Mouse (Mus musculus): ENCODE results near the gene Gnb4. TPM values are rescaled to one million over a fixed set of nuclear protein-coding genes. Genes with fewer than 3 reads are reported as not detected.

The Gnb4 gene
- polyA plus RNA-seq (2017; shearing (Covaris generic)): 10 to 100 TPM; 19.0 to 23.9 (median 22.6) TPM

DNA sequence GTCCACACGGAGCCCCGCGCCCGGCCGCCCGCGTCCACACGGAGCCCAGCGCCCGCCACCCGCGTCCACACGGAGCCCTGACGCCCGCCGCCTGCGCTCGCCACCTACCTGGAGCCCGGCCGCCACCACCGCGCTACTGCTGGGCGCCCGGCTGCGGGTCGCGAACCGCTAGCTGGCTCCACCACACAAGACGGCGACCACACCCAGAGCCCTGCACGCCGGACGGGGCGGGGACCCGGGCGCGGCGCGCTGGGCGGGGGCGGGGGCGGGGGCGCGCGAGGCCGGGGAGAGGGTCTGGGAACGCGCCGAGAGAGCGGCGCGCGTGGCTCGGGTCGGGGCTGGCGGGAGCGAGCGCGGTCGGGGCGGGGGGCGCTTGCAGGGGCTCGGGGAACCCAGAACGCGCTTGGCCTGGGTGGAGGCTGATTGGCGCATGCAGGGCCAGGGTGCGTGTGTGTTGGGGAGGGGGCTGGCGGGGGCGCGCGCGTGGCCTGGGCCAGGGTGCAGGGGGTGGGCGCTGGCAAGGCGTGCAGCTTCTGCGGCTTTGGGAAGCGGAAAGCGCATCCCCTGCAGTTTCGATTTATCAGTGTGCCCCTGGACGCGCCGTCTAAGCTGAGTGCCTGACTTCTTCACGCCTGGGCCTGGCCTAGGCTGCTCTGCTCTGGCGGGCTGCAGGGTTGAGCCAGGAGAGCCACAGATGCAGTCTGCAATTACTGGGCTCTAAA is at the start of gene Gnb4:
Gene Gnb4, minus strand, starts transcription at position 255 of the 722 bp plus-strand sequence.
- peak; percentile 58 for ATAC-seq

DNA sequence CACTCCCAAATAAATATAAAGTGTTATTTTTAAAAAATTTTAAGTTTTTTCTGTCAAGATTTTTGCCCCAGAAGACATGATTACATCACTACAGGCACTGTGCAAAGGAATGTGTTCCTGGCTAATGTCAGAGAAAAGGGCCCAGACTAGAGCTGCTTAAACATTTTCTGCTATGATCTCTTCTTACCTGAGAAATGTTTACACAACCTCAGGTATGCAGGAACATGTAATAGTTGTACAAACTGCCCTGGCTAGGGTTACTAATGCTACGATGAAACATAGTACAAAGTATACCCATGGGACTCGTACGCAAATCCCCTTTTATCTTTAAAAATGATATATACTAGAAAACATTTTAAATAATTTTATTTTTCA is 45.2 kb upstream of the Gnb4 start:
- ATAC-seq: no peak

DNA sequence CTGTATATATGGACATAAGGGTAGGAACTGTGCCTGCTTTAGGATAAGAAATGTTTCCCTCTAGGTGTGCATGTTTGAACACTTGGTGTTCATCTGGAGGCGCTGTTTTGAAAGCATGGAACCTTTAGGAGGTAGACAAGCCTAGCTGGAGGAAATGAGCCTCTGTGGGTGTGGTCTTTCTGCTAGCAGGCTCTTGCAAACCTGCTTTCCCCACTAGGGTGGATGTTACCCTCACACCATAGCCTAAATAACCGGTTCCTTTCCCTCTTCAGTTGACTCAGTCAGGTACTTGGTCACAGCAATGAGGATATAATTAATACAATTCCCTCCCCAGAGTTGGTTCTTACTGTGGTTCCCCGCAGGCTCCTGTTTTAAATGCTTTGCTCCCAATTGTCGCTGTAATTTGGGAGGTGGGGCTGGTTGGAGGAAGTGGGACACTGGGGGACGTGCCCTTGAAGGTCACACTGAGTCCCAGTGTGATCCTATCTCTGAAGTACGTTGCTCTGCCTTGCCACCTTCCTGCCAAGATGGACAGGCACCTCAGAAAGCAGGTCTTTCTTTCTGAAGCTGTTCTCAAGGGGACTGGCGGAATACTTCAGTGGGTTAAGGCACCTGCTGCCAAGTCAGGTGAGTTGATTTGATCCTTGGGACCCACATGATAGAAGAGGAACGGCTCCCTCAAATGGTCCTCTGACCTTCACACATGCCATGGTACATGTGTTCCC is 44.6 kb upstream of the Gnb4 start:
- ATAC-seq: no peak

DNA sequence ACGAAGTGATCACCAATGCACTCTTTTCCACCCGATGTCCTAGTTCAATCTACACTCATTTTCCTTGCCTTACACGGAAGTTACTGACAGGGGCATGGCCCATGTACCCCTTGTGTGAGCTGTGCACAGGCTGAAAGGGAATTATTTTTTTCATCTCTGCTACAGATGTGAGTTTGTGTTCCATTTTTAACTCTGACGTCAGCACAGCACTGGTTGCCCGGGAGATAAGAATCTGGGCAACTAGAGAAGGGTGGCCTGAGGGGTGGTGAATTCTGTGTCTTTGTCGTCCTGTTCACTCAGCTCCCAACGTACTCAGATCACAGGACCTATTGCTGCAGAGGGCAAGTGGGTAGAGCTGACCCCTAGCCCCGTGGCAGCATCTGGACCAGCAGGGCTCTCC is 43.9 kb upstream of the Gnb4 start:
- ATAC-seq: peak; percentile 36

DNA sequence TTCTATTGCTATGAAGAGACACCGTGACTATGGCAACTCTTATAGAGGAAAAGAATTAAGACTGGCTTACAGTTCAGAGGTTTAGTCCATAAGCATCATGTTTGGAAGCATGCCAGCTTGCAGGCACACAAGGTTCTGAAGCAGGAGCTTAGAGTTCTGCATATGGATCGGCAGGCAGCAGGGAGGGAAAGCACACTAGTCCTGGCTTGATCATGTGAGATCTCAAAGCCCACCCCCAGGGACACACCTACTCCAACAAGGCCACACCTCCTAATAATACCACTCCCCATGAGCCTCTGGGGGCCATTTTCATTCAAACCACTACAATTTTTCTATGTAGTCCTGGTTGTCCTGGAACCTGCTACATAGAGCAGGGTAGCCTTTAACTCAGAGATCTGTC is 43.1 kb upstream of the Gnb4 start:
- no peak for ATAC-seq

DNA sequence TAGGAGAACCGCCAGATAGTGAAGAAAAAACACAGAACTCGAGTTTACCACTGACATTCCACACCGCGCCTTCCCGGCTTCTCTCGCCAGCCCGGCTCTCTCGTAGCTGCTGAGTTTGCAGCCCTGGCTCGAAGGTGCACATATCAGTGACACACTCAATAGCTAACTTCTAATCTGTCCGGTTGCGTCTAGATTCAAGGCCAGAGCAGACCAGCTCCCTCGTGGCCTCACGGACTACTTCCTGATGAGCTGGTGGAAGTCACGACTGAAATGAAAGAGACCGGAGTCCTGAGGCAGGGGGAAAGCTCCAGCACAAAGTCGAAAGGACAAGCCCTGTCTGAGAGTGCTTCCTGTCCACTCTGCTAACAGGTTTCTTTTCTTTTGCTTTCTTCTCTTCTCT is 42.4 kb upstream of the Gnb4 start:
- ATAC-seq: no peak

DNA sequence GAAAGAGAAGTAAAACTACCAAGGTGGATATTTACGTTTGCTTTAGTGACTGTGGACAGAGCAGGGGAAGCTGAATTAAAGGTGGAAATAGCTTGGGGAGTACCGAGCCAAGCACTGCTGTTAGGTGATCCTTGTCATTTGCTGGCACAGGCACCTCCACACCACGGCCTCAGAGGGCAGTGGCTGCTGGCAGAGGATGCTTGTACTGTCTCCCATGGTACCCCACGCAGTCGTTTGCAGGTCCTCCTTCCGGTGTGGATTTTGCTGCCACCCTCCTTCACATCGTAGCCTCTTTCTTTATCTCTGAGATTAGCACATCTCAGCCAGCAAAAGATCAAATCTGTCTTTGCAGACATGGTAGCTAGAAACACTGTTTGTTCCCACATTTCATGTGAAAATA is 42.0 kb upstream of the Gnb4 start:
- ATAC-seq: no peak

DNA sequence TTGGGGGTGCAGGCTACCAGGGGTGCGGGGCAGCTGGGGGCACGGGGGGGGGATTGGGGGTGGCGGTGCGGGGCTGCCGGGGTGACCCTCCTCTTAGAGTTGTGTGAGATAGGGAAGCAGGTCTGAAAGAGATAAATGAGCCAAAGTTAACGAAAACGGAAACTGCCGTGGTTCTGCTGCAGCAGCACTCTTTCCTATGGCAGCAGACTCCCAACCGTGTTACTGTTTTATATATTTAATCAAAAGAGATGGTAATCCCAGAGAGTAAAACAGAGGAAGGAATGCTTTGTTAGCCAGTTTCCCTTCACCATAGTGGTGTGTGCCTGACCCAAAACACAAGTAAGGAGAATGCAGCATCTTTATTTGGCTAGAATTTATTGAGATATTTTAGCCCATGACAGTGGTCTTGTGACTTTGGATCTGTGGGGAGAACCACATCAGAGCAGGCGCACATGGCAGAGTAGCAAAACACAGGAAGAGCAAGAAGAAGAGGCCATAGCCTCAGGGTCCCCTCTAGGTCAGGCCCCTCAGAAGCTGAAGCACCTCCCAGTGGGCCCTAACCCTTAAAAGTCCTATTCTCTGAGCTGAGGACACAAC is 40.1 kb upstream of the Gnb4 start:
- no peak for ATAC-seq

DNA sequence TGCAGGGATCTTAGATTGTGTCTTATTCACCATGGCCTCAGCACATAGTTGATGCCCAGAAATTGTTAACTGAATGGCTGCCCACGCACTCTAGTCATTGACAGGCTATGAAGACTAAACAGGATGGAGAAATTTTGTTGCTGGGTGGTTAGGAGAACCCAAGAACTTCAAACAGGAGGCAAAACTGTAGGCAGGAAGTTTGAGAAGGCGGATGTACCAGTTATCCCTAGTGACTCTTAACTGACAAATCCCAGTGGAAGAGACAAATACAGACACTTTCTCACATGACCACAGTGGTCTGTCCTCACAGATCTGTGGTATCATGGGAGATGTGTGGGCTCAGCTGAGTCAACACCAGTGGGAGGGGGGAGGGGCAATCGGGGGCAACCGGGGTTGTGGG is 39.6 kb upstream of the Gnb4 start:
- ATAC-seq: peak; percentile 71

DNA sequence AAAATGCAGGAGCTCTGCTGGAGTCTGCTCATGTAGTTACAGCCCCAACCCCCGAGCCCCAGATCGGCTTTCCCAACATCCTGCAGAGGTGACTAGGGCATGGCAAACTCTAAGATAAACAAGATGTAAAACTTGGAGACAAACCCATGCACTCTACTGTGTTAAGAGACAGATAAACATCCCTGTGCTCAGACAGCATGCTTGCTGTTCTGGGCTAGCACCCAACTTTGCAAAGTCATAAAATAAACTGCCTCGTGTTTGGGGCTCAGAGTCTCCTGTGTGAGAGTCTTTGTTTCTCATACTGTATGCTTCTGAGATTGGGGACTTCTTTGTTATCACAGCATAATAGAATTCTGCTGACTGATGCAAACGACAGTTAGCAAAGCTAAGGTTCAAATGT is 36.4 kb upstream of the Gnb4 start:
- ATAC-seq: no peak

DNA sequence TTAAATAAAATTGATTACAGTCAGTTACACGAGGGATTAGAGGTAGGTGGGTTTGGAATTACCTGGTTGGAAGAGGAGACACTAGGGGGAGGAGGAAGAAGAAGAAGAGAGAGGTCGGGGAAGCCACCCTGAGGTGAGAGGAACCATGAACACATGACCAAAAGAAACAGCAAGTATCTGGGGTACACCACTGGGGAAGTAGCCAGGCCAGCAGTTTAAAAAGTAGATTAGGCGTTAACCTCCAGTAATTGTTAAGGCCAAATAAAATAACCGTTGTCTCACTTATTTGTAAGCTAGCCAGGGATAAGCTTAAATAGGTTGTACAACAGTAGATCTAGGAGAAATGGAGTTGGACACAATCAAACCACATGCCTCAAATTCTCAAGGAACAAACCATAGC is 32.9 kb upstream of the Gnb4 start:
- no peak for ATAC-seq

DNA sequence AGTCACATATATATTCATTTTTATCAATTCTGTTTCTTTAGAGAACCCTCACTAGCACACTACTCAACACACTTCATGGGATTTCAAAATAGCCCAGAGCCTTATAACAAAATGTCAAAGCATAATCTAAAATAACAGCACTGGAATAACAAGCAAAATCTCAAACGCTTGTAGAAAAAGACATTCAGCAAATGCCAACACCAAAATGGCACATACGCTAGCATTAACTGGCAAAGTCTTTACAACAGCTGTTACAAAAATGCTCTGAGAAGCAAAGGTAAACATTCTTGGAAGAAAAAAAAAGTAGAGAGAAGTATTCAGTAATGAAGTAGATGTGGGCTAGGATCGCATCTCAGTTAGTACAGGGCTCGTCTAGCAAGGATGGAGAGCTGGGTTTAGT is 30.5 kb upstream of the Gnb4 start:
- no peak for ATAC-seq

DNA sequence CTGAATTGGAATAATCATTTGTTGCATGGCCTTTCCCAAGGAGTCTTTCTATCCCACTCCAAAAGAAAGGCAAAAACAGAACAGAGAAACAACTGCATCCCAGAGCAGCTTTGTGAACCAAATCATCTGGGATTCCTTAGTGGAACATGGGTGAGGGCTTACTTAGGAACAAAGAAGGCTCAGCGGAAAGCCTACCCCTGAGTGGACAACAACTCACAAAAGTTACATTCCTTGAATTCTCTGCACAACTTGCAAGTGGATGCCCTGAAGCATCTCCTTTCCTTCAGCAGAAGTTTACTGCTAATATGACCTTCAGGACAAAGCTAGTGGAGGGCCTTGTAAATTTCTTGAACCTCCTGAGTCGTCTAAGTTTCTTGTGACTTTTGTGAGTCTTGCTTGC is 28.4 kb upstream of the Gnb4 start:
- no peak for ATAC-seq

DNA sequence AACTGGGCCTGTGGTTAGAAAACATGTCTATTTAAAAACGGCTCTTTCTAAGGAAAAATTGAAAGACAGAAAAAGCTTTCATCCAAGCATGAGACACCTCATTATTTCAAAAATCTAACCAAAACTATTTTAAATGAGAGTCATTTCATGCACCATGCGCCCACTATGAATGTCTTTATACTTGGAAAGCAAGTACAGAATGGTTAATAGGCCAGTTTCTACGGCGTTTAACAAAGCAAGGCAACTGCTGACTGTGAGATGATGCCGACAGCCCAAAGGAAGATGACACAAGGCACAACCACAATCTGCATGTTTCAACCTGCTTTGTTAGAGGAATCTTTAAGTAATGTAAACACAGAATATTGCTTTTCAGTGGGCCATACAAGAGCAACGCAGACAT is 25.7 kb upstream of the Gnb4 start:
- ATAC-seq: no peak

DNA sequence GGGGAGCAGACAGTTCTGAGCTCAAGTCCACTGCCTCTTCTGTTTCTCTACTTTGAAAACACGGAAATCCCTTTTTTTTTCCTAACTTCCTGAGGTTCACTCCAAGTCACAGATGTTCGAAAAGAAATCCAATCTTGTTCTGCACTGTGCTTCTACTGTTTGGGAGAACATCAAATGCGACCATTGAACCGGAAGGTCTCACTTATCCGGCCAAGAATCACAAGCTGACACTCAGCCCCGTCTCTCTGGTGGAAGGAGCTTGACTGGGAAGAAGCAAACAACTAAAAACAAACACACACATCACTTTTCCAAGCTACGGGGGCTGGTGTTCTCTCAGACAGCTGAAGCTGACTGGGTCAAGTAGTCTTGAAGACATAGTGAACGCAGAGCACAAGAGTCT is 21.9 kb upstream of the Gnb4 start:
- no peak for ATAC-seq

DNA sequence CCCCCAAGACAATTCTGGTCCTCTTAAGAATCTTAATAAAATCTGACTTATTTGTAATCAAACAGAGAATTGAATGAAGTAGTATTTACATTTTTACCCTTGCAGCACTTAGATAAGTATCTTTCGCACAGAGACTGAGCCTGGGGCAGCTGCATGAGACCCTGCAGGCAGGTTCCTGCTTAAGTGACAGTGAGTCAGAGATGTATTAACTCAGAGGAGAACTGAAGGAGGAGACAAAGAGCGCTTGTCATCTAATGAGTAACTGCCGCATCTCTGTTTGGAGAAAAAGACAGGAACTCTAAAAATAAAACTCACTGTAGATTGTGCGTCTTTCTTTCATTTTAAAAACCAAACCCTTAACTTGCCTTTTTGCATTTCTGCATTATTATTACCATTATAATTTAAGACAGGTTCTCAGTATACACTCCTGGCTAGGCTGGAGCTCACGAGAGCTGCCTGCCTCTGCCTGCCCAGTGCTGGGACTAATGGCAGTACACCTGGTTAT is 16.4 kb upstream of the Gnb4 start:
- no peak for ATAC-seq

DNA sequence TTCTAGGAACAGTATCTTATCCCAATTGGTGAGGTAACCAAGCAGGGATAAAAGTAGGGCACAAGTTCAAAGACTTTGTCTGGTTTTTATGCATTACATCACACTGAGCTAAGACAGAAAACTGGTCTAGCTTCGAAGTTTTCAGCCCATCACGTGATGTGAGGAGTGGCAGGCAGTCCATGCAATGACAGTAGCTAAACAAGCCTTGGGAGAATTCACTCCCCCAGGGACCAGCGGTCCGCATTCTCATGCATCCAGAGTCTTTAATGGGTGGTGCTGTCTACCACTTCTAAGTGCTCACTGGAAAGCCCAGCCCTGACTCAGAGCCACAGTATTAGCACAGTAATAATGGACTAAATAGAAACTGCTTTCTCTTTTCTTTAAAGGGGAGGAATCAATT is 13.8 kb upstream of the Gnb4 start:
- ATAC-seq: no peak

DNA sequence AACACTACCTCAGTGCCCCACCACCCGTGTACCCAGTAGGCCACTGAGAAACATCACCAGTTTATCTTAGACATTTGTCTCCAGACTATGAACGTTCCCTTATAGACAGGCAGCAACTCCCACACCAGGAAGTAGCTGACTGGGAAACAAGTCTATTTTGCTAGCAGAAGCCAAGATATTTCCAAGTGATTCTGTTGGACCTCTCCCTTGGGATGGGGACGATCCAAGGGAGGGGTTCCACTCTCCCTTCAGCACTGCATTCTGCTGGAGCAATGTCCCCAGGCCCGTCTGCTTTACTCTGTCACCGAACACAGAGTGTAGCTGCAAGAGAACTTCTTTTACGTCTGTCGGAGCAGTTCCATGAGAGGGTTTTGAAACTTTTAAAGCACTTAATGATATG is 11.8 kb upstream of the Gnb4 start:
- no peak for ATAC-seq

DNA sequence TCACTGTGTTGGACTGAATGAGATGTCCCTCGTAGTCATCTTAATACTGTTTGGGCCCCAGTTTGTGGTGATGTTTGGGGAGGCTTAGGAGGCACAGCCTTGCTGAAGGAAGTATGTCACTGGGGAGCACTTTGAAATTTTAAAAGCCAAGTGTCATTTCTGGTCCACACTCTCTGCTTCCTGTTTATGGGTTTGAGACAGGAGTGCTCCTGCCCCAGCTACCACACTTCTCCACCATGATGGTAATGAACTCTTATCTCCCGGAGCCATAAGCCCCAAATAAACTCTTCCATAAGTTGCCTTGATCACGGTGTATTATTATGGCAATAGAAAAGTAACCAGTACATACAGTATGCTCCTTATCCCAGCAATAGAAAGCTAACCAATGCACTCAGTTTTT is 5.7 kb upstream of the Gnb4 start:
- ATAC-seq: no peak

DNA sequence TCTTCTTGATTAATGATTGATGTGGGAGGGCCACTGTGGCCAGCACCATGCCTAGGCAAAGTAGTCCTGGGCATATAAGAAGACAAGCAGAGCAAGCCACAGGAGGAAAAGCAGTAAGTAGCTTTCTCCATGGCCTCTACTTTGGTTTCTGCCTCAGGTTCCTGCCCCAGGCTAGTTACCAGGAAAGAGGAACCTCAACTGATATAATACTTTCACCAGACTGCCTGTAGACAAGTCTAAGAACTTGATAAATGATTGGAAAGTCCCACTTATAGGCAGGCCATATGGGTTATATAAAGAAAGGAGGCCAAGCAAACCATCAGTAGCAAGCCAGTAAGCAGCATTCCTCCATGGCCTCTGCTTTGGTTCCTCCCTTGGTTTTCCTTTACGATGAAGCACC is 5.3 kb upstream of the Gnb4 start:
- ATAC-seq: no peak

DNA sequence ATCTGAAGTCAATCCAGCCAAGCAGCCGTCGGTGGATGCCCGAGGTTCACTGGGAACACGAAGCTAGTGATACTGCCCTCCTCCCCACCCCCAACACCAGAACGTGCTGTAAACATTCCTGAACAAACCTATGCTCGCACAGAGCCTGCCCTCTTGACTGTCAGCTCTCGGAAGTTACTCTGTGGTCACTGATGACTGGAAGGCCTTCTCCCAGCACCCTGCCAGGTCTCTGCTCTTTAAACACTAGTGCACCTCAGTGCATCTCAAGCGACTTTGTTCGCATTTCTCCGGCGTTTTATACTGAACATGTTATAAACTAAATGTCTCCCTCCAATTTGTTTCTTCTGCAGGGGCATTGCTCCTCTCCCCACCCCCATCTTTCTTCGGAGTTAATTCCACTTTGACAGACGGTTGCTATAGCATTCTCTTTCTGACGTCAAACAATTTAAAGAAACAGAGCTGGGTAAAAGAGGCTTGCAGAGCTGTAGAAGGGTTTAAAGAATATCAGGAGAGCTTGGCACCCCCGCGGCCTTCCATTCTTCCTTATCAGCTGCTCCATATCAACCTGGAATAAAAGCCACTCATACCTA is 763 bp upstream of the Gnb4 start:
- ATAC-seq: no peak

DNA sequence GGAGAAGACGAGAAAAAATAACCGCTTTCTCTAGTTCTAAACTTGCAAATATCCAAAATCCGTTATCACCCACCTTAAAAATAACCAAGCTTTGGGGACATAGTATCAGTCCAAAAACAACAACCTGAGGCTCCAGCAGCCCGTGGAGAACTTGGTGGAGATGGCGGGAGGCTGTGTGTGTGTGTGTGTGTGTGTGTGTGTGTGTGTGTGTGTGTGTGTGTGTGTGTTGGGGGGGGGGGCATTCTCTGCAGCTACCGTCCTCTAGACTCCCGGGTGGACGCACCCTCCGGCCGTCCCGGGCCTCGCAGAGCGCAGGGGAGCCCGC is 417 bp downstream of the Gnb4 start:
- peak; percentile 5 for ATAC-seq

DNA sequence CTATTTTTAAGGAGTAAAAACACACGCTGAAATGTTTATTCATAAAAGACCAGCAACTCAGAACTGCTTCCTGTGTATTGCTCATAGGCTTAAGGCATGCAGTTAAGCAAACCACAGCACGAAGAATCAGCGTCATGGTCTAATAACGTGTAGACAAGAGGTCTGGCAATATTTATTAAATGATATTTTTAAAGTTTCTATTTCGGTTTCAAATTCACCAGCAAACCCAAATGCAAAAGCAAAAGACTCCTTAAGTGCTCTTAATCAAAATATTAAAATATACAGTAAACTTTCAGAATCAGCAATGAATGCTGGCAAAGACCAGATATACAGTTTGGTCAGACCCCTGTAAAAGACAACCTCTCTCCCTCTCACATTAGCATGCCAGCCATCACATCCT is 1.0 kb downstream of the Gnb4 start:
- ATAC-seq: peak; percentile 58

DNA sequence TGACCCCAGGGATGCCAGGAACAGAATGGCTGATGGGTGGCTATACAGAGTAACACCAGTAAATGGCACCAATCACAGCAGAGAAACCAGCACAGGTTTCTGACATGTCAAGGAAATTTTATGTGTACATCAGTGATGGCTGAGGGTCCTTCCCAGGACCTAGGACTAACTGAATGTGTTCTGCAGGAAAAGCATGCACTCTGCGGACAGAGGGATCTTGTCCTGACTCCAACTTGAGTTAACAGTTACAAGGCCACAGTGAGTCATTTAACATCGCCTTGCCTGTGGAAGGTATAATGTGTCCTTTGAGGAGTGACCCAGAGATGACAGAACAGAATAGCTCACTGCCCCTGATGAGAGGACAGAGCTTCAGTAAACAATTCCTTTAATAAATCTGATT is 1.6 kb downstream of the Gnb4 start:
- no peak for ATAC-seq
